Mouse (Mus musculus) gastrocnemius, adult 8-10 months (tissue): ENCODE measurements around the gene Lemd2. TPM values are rescaled to one million over a fixed set of nuclear protein-coding genes. Genes with fewer than 3 reads are reported as not detected.

ENCODE experiments used
- DNase-seq, 2 experiments: peaks; one replicate each; pipeline ENCODE4 v3.0.0; 2022; ENCODE audit warnings: low spot score in 2 of 2
- total RNA-seq, 4 experiments: library from RNA; stranded (reverse); gene quantifications; 2 replicates each; pipeline ENCODE4 v1.2.4; 2022

Lemd2 gene
- total RNA-seq, 4 experiments from 2014 or later = 21.1 to 24.8 (median 23.4) TPM

GRCm38 (mm10) chr17:27159169-27159568 is 45.1 kb downstream of the Lemd2 start:
- DNase-seq = peak; percentile 70 to 79

- peak in 1 of 2 experiments; percentile 27 for DNase-seq
Measured at GRCm38 (mm10) chr17:27158439-27158838, 45.8 kb downstream of the Lemd2 start.

- no peak for DNase-seq
Measured at GRCm38 (mm10) chr17:27155752-27156151, 48.5 kb downstream of the Lemd2 start.

- DNase-seq = no peak
Measured at GRCm38 (mm10) chr17:27154881-27155280, 49.4 kb downstream of the Lemd2 start.

- peak; percentile 62 to 85 for DNase-seq
Measured at GRCm38 (mm10) chr17:27154256-27154655, 50.0 kb downstream of the Lemd2 start.

- peak; percentile 83 for DNase-seq
Measured at GRCm38 (mm10) chr17:27153773-27154193, 50.5 kb downstream of the Lemd2 start.

GRCm38 (mm10) chr17:27152976-27153723 is 51.1 kb downstream of the Lemd2 start:
- DNase-seq = peak in 1 of 2 experiments; percentile 63

- no peak for DNase-seq
Measured at GRCm38 (mm10) chr17:27151411-27151810, 52.9 kb downstream of the Lemd2 start.

- no peak for DNase-seq
Measured at GRCm38 (mm10) chr17:27150871-27151270, 53.4 kb downstream of the Lemd2 start.

- DNase-seq = no peak
Measured at GRCm38 (mm10) chr17:27146323-27146923, 57.8 kb downstream of the Lemd2 start.

- no peak for DNase-seq
Measured at GRCm38 (mm10) chr17:27144152-27144551, 60.1 kb downstream of the Lemd2 start.

- DNase-seq = peak; percentile 52 to 63
Measured at GRCm38 (mm10) chr17:27141971-27142450, 62.3 kb downstream of the Lemd2 start.

- no peak for DNase-seq
Measured at GRCm38 (mm10) chr17:27140262-27140661, 64.0 kb downstream of the Lemd2 start.

Other genes starting within 250 kb of the Lemd2 start
- gene Zbtb9, start 231.3 kb downstream of the Lemd2 start, total RNA-seq = 1 to 10 TPM; 1.1 to 1.6 (median 1.5) TPM
- 10 to 100 TPM; 18.8 to 22.3 (median 21.4) TPM for gene Bak1, start 175.5 kb downstream of the Lemd2 start, total RNA-seq
- gene Itpr3, start 147.2 kb downstream of the Lemd2 start, total RNA-seq = 1 to 10 TPM; 1.4 to 2.8 (median 2.0) TPM
- 100 to 1,000 TPM; 429 to 490 (median 471) TPM for gene Uqcc2, start 70.6 kb downstream of the Lemd2 start, total RNA-seq
- 10 to 100 TPM; 24.6 to 33.6 (median 29.1) TPM for gene Ip6k3, start 36.7 kb downstream of the Lemd2 start, total RNA-seq